Mouse (Mus musculus) layer of hippocampus, adult 8-10 months (tissue): ENCODE data around the gene Mthfsd. TPM values are rescaled to one million over a fixed set of nuclear protein-coding genes. Genes with fewer than 3 reads are reported as not detected.
"Not testable (repeated sequence)": the region's sequence is repeated elsewhere in the genome, so short reads cannot be mapped to it uniquely, and the experiment has no call there.

Experiments used
- DNase-seq, 2 experiments: peaks; one replicate each; pipeline ENCODE4 v3.0.0; 2022; ENCODE audit warnings: low spot score in 2 of 2
- total RNA-seq, 4 experiments: library from RNA; stranded (reverse); gene quantifications; 2 replicates each; pipeline ENCODE4 v1.2.4; 2022

Gene Mthfsd
- 10 to 100 TPM; 41.1 to 45.8 (median 44.7) TPM for total RNA-seq

DNA sequence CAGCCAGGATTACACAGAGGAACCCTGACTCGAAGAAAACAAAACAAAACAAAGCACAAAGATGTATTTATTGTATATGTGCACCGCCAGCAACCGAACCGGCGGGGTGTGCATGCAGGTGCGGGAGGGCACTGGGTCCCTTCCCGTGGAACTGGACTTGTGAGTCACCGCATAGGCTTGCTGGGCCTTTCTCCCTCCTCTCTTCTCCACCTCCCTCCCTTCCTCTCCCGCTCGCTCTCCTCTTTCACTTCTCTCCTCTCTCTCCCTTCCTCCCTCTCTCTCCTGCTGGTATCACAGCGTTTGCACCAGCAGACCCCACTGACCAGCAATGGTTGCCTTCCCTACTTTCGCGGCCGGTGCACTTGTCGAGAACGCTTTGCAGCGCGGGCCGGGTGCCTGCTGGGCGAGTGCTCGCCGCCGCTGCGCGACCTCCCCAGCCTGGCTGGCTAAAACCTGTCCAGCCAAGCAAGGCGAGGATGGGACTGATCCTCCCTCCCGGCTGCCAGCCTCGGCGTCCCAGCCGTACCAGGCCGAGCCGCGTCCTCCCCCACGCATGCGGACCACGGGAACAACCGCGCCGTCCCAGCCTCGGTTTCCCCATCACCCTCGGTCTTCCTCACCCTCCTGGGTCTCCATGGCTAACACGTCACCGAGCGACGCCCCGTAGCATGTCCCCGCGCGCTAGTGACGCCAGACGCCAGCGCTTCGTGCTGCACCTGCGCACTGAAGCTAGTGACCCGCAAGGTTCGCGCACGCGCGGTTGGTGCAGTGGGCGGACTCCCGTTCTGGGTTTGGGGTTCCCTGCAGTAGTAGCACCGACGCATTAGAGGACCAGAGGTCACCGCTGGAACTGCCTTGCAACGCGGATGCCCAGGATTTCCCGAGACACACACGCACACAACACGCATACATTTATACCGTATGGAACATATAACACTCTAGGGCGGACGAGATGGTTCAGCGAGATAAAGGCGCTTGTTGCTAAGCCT, at the start of gene Mthfsd:
Gene Mthfsd (minus strand): TSS at position 725 of the 989 bp plus-strand sequence.
- peak; percentile 97 to 99 for DNase-seq

DNA sequence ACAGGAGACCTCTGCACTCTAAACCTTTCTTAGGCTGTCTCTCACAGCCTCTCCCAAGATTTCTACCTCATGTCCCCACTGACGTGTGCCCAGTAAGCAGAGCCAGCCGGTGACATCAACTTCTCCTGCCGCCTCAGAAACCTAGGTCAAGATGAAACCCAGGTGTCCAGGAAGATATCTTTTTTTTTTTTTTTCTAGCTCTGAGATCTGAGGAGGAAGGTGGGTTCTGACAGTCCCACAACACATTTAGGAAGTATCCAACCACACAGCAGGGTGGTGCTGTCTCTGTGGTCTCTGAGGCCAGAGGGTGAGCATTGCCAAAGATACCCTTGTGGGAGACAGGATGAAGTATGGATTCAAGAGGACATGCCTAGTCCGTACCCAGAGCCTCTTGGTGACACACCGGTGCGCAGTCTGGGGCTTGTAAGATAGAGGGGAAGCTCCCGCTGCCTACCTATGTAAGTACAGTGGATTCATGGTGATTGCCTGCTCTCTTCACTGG, 48.8 kb upstream of the Mthfsd start:
- DNase-seq: no peak

DNA sequence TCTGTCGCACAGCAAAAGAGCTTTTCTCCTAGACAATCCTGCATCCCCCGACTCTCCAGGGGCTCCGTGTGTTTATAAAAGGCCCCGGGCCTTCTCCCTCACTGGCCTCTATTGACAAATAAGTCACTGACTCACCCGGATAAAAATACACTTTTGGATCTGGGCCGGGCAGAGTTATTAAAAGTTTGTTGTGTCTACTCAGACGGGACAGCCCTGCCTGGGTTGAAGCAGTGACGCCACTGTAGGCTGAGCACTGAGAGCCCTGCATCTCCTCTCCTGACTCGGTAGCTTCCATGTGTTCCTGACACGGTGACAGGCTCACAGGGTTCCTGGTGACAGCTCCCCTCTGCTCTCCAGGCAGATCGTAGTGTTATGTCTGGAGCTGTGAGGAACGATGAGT, 44.2 kb upstream of the Mthfsd start:
- DNase-seq: no peak

DNA sequence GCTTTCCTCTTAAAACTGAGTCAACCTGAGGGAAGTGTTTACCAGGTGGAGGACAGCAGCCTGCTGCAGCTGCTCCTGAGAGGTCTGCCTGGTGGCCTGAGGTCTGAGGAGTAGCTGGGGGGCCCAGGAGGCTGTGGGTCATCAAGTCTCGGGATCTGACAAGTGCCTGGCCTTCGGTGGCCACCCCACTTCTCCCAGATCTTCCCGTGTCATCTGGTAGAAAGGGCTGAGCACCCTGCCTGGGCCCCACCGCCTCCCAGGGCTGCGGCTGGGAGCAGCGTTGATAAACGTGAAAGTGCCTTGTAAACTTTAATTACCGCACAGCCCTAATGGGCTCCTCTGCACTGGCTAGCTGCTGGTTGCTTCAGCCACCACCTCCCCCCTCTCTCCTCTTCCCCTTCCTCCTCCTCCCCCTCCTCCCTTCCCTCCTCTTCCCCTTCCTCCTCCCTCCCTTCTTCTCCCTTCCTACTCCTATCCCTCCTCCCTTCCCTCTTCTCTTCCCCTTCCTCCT, 40.4 kb upstream of the Mthfsd start:
- DNase-seq: no peak

DNA sequence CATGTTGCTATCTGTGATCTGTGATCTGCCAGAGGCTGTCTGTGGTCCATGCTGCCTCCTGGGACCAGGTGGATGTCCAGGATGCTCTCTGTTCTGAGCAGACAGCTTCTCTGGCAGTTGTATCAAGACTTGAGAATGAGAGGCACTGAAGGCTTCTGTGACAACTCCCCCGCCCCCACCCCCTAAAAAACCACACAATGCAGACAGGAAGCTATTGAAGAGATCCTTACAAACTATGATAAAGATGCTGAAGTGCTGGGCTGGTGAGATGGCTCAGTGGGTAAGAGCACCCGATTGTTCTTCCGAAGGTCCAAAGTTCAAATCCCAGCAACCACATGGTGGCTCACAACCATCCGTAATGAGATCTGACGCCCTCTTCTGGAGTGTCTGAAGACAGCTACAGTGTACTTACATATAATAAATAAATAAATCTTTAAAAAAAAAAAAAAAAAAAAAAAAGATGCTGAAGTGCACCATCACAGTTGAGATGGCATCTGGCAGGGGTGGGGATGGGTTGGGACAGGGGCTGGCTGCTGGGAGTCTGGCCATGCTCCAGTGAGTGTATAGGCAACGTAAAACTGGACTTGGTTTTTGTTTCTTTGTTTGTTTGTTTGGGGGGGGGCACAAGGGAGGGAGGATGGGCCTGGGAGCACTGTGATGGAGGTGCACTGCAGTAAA, 37.4 kb upstream of the Mthfsd start:
- DNase-seq: not testable (repeated sequence)

DNA sequence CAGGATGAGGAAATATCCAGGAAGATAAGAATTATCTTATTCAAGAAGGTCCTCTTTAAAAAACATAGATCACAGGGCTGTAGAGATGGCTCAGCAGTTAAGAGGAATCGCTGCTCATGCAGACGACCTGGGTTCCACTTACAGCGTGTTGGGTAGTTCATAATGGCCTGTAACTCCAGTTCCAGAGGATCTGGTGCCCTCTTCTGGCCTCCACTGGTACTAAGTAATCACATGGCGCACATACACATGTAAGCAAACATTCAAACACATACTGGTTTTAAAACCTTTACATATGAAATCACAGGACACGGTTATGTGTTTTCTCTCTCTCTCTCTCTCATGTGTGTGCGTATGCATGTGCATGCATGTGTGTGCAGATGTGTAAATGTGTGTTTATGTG, 28.7 kb upstream of the Mthfsd start:
- DNase-seq: no peak

DNA sequence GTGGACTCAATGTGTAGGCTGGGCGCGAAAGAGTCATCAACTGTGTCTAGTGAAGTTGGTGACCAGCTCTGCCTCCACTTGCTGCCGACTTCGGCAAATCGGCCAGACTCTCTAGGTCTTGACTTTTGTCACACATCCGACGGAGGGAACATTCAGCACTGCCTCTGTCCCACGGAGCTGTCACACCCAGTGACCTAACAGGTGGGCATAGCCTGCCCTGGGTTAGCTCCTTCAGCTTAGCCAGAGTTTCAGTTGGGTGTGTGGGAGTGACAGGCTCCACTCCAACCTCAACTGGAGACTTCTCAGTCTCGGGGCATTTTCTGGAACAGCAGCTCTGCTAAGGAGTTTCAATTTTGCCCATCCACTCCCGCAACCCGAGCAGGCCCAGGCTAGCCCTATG, 26.3 kb upstream of the Mthfsd start:
- no peak for DNase-seq

DNA sequence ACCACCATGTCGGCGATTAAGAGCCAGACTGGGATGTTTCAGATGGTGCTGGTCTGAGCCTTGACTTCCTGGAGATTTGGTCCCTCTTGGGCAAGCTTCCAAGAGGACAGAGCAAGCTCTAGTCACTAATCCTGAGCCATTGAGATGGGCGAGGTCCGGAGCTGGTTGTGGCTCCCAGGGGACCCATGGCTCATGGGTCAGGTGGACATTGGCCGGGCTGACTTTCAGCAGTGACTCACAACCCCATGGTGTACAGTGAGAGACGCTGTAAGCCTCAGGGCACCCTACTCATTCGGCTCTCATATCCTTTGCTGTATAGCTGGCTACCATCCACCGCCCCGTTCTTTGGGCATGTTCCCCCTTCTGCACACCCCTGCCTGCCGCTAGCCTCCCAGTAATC, 25.9 kb upstream of the Mthfsd start:
- no peak for DNase-seq

DNA sequence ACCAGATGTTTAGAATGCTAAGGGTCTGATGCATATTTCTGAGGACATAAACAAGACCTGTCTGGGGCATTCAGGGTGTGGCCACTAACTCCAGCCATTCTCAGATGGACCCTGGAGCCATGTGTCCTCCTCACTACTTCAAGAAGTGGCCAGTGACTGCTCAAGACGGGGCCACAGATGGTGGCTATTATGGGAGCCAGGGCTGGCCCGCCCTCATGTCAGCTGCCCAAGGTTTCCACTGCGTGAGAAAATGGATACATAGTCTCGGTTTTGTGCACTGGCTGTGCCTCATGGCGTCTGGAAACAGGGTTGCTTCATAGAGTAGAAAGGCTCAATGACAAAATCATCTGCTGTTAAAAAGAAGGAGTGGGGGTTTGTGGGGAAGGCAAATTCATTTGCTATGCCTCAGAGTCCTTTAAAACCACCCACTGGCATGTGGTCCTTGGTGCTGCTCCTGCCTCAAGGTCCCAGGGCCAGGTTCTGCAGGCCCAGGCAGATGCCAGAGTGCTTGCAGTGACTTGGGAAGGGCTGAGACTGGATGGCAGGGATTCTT, 24.8 kb upstream of the Mthfsd start:
- no peak for DNase-seq

DNA sequence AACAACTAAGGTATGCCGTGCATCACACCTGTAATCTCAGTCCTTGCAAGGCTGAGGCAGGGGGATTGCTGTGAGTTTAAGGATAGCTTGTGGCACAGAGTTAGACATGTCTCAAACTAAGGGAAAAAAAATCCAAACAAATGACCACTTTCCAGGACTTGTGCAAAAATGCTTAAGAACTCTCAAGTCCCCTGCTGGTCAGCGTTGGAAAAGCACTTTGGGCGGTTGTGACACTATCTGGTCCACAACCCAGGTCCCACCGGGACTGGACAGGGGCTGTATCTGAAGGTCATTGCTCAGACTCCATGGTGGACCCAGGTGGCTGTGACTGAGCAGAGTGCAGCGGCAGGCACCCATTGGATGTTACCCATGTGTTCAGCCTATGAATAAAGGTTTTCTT, 22.3 kb upstream of the Mthfsd start:
- DNase-seq: no peak

DNA sequence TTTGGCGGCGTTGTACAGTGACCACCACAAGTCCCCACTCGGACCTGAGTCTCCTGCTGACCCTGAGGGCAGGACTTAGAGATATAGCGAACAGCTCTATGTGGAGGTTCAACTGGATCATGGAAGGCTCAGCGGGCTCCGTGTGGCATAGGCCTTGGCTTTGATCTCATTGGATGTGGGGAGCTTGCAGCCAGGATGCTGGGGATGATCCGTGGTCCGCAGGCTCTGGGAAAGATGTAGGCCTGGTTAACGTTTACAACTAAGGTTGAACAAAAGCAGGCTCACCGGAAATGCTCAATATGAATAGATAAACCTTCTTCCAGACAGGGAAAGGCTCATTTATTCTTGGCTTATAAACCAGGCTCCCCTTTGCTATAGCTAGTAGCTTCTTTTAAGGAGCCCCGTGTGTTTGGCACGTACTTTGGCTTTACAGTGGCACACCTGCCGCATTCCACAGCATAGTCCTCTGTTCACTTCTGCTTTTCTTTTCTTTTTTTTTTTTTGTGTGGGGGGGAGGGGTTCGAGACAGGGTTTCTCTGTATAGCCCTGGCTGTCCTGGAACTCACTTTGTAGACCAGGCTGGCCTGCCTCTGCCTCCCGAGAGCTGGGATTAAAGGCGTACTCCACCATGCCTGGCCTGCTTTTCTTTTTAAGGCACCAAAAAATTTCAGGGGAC, 21.2 kb upstream of the Mthfsd start:
- DNase-seq: no peak

DNA sequence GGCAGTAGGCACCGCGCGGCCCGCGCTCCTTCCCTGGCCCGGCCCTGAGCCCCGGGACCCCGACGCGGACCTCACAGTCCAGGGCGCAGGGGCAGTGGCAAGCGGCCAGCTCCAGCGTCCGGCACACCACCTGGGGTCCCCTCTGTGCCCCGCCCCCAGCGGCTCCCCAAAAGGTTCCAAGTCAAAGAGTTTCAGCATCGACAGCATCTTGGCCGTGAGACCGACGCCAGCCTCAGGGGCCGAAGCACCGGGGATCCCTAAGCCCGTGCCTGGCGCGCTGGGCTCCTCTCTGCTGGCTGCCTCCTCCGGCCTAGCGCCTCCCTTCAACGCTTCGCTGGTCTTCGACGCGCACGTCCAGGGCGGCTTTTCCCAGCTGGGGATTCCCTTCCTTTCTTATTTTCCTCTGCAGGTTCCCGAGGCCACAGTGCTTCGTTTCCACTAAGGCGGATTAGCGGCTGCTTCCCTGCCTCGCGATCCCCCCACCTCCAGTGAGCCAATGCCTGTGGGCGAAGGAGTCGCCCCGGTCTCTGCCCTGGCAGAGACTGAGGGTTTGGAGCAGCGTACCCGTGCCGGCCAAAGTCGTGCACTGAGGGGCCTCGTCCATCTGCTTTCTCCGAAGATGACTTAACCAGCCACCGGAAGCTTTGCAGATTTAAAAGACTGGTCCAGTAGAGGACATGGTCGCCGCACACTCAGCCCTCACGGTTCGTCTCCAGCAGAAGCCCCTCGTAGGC, 20.5 kb upstream of the Mthfsd start:
- no peak for DNase-seq

DNA sequence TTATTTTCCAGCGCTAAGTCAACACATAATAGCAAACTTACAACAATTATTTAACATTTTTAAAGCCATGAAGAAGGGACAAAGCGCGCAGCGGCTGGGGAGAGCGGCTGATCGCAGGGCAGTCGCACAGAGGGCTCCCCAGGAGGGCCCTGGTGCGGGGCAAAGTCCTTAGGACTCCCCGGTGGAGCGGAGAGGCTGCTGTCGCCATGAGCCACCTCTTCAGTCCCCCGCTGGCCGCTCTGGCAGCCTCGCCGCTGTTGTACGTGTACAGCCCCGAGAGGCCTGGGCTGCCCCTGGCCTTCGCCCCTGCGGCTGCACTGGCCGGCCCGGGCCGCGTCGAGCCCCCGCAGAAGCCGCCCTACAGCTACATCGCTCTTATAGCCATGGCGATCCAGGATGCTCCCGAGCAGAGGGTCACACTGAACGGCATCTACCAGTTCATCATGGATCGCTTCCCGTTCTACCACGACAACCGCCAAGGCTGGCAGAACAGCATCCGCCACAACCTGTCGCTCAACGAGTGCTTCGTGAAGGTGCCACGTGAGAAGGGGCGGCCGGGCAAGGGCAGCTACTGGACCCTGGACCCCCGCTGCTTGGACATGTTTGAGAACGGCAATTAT, 19.7 kb upstream of the Mthfsd start, which contains the start of gene Foxl1:
Gene Foxl1 (plus strand): TSS at position 185 of the 620 bp plus-strand sequence.
- DNase-seq: no peak

DNA sequence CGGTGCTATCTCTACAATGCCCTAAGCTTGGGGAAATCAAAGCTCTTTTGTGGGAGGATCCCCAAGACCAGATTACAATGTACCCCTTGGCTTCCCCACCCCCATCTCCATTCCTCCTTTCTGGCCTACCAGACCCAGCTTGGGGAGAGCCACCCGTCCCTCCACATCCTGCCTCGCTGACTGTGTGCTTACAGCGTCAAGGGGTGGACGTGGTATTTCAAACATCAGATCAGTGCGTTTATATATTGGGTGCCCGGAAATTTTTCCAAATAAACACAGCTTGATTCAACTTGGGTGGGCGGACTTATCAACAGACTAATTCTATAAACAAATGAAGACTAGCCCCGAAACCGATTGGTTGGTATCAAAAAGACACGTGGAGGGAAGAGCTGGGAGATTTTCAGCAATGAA, 19.1 kb upstream of the Mthfsd start:
- no peak for DNase-seq

DNA sequence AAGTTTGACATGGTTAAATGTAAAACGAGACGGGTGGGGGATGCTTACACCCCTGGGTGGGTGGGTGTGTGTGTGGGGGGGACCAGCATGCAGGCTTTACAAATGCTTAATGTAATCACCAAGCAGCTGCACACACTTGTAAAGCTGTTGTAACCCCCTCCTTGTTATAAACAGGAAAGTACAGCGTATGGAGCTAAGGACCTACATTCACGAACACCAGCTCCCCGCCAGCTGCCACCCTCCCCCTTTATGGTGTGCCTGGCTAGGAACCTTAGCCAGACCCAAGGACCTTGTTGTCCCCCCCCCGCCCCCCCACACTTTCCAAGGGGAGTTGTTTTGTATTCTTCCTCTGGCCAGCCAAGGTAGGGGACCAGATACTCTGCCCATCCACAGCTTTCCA, 18.5 kb upstream of the Mthfsd start:
- DNase-seq: no peak

DNA sequence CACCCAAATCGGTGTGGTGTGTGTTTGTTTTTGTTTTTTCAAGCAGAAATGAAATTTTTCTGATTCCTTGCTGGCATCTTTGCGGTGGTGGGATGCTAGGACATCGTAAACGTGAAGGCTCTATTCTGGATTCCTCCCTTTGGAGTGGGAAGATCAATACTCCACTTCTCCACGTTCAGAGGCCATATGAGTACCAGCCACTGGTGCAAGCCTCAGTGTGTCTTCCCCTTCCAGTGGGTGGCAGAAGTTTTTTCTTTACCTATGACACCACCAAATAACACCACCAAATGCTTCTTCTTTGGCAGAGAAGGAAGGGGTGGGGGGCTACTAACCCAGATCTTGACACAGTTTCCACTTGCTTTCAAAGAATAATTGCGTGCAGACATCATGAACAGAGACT, 18.0 kb upstream of the Mthfsd start:
- no peak for DNase-seq

DNA sequence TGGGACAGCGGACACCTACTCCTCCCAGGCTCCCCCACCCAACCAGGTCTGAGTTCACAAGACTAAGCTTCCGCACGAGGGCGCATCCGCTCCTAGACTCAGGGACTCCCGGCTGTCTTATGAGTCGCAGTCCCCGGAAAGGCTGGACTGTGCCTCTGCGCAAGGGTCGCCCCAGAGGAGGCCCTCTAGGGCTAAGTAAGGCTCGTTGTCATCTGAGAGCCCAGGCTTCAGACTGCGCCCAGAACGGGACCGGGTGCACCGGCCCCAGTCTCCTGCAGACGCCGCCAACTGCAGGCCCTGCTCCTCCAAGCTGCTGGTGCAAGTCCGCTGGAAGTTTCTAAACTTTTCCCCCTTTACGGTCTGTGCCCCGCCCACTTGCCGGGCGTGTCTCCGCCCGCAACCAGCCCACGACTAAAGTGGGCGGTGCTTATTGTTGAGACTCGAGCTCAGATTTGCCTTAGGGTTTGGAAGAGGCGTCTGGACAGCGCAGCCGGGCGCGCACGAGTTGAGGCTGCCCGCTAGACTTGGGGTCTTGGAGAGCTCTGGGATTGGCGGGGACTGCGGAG, 17.2 kb upstream of the Mthfsd start:
- peak in 1 of 2 experiments; percentile 45 for DNase-seq

DNA sequence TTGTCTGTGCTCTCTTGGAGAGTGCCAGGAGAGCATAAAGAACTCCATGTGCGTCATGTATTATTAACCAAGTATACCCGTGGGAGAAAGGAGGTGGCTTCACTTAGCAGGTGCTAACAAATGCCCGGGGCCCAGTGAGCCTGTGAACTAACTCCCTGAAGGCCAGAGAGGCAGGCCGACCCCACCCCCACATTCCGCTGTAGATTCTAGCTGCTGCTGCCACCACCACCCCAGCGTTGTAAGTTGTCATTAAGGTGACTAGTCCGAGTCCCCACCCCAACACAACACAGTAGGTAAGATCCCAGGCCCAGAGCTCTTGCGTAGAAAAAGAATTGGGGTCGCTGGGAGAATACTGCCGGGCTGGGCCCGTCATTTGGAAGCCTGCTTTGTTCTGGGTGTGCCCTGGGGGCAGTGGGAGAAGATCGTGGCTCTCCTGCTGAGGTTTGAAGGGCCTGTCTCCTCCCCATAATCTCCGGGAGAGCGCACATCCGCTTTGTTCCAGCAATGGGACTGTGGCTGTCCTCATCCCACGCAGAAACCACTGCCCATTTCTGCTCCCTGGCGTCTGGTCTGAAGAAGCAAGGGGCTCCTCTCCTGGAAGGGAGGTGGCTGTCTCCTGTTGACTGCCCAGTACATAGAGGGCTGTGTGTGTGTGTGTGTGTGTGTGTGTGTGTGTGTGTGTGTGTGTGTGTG, 16.5 kb upstream of the Mthfsd start:
- no peak for DNase-seq

DNA sequence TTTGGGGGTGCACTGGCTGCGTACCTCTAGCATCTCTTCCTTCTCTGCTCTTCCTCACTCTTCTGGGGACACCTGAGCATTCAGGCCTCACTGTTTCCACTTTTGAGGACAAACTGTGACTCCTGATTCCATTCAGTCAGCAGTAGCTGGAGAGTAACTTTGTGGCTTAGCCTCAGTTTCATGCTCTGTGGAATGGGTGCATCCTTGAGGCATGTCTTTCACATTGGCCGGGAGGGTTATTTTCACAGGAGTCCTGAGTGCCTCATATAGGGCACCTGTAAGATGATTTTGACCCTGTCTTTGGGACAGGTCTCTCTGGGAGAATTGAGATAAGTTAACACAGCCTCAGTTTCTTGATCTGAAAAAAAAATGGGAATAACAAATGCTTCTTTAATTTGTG, 14.9 kb upstream of the Mthfsd start:
- no peak for DNase-seq
